Mouse (Mus musculus) heart, adult 8-10 months (tissue): ENCODE results near the gene Snrpn. TPM values are rescaled to one million over a fixed set of nuclear protein-coding genes. Genes with fewer than 3 reads are reported as not detected.

Experiments used
- total RNA-seq, 4 experiments: library from RNA; stranded (reverse); gene quantifications; 2 replicates each; pipeline ENCODE4 v1.2.4; 2022

Gene Snrpn
- total RNA-seq, 4 experiments from 2014 or later, result 98.8 to 105 (median 100) TPM

Other genes with a start within 250 kb of the Snrpn start
- 100 to 1,000 TPM; 276 to 345 (median 292) TPM for gene Snurf, start 135.2 kb downstream of the Snrpn start, total RNA-seq
- 1 to 10 TPM; 2.0 to 4.1 (median 2.8) TPM for gene Gm38393, start 135.2 kb downstream of the Snrpn start, total RNA-seq